Mouse (Mus musculus) hindlimb bud, embryonic 11.5 days (tissue): ENCODE measurements around the gene Gm44965.
A peak's percentile ranks its signal among the peaks of the same experiment; 100 is the strongest.

ENCODE experiments used
- DNase-seq: peaks from one replicate; pipeline ENCODE4 v3.0.0-alpha.2; 2012; ENCODE audit warnings: low read depth, low spot score; ENCODE audit errors: extremely low spot score

Gene Gm44965

DNA sequence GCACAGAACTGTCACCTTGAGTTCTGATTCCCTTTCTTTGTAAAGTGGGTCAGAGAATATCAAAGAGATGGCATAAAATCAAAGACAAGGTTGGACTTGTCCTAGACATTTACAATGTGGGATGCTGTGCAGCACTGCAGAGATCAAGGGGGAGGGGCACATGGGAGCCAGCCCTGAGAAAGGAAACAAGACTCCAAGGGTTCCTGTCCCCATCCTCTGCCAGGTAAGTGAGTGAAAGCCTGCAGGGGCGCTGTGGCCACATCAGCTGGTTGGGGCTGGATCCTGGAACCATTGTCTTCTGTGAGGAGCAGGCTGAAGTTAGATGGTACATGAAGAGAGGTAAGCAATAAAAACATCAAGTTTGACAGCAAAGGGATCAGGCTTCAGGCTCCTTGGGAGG, 29.7 kb downstream of the Gm44965 start:
- no peak for DNase-seq

DNA sequence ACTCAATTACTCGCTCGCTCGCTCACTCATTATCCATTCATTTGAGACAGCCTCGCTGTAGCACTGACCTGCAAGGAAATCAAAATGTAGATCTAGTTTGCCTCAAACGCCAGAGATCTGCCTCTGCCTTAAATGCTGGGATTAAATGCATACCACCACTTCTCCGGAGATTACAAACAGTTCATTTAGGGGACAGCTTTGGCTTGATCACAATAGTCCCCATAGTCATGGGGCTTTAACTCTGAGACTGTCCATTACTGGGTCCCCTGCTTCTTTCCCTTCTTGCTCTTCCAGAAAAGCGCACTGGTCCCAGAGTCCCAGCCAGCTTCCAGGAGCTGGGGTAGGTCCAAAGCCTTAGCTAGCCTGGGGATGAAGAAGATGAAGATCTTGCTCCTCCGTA, 32.7 kb downstream of the Gm44965 start, which contains the start of gene AI854703:
AI854703 (plus strand) TSS at position 301 of the 400 bp plus-strand sequence.
- DNase-seq = no peak

DNA sequence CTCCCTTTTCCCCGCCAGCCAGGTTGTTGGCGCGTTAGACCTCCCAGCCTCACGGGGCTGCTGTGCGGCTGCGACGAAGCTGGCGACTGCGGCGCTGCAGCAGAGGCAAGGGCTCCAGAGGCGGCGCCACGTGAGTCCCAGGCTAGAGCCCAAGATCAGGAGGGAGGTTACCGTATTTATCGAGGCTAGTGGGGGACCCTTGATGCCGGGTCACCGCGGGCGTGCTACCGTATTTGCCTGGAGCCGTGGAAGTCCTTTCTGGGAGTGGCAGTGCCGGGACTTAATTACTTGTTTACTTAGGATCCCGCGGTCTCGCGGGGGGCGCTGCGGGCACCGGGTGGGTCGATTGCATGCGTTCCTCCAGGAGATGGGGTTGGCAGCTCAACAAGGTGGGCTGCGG, 33.2 kb downstream of the Gm44965 start:
- DNase-seq = no peak

DNA sequence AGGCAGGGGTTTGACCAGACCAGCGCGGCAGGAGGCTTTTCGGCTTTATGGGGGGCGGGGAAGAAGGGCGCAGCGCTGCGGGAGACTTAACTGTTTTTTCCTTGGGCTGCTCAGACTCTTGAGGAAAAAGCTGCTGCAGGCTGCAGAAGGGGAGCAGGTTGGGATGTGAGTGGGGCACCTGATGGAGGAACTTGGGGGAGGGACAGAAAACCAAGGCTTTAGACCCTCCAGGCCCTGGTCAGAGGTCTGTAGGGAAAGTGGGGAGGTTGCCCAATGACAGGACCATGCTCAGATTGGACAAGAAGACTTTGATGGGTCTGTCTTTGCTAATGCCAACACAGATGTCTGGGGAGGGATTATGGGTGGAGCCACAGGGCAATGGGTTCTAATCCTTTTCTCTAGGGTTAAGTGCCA, 33.8 kb downstream of the Gm44965 start:
- no peak for DNase-seq

DNA sequence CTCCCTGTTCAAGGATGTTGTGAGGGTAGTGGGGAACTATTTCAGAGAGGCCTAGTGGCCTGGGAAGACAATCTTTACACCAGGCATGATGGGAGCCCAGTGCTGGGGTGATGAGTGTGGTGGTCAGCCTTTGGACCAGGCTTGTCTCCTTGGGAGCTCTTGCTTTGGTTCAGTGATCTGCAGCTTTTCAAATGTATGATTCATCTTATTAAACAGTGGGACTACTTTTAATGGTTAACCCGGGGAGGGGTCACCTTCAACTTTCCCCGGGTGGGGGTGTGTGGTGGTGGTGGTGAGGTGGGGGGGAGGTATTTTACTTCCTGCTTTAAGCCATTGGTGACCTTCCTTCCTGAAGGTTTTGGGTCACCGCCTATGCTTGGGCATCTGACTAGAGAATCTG, 34.6 kb downstream of the Gm44965 start:
- DNase-seq = no peak

DNA sequence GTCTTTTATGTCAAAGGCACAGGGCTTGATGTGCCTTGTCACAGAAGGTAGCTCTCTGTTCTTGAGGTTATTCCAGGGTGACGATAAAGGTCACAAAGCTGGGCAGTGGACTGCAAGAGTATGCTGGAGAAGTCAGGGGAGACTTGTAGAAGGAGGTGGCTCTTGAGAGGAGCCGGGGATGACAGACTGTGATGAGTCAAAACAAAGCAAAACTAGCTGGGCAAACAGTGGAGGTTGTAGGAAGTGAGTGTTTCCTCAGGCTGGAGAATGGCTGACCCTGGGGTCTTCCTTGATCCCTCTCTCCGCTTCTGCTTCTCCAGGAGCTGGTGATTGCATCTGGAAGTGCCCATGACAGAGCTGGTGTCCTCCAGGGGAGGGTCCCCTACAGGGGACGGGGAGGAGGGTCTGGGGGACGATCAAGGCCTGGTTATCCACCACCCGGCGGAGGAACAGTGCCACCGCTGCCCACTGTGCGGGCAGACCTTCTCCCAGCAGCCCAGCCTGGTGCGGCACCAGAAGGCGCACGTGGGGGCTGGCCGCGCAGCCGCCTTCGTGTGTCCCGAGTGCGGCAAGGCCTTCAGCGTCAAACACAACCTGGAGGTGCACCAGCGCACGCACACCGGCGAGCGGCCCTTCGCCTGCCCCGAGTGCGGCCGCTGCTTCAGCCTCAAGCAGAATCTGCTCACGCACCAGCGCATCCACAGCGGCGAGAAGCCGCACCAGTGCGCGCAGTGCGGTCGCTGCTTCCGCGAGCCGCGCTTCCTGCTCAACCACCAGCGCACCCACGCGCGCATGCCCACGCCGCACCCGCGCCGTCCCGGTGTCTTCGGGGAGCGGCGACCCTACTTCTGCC, 35.3 kb downstream of the Gm44965 start:
- DNase-seq = no peak

DNA sequence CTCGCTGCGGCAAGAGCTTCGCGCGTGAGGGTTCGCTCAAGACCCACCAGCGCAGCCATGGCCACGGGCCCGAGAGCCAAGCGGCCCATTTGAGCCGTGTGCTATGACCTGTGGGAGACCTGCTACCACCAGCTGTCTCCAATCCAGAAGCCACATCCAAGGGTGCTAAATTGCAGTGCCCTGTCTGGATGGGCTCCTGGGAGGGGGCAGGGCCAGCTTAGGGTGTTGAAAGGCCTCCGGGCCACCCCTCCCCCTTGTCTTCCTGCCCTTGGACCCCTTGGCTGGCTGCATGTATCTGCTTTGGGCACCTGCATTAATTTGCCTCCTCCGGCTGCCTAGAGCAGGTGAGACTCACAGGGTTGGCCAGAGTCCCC, 35.9 kb downstream of the Gm44965 start:
- DNase-seq = no peak

DNA sequence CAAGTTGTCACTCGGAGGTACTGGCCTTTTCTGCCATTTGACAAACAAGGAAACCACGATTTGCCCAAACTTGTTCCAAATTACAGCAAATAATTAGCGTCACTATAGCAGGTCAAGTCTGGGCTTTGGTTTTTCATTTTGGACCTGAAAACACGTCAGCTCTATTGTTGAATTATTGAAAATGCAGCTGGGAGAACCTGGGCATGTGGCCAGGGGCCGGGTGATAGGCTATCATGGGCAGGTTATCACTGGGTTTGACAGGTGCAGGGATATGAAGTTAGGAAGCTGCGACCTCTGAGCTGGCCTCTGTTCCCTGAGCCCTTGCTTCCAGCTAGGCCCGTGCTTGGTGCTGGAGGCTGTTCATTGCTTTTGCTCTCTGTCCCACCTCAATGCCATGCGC, 37.1 kb downstream of the Gm44965 start:
- no peak for DNase-seq

DNA sequence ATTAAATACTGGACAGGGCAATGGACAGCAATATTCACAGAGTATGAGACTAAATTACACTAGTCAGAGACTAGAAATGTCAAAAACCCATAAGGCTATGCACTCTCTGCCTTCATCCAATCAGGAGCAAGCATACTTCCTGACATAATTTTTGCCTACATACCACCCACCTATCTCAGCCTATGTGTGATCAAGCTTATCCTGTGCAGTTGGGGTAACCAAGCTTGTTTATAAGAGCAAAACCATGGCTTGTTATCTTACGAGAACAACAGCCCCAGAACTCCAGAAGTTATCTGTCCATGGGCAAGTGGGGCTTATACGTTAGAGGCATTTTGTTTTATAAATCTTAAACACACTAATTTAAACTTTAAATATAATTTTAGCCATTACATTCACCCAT, 41.4 kb downstream of the Gm44965 start:
- DNase-seq = no peak

DNA sequence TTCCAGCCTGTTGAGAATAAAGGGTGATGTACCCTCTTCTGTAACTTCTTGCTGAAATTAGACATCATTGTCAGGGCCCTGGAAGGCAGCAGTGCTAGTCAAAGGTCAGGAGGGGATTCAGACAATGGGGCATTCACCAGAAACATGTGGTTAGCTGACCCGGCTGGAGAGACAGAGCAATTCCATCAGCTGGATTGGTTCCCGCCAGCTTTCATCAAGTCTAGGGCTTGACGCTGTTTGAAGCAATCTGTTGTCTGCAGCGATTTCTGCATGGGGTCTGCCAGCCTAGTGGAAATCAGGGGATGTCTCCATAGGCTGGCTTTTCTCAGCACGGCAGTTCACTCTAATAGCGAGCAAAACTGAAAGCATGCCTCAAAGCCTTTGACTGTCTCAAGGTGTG, 42.8 kb downstream of the Gm44965 start:
- no peak for DNase-seq

DNA sequence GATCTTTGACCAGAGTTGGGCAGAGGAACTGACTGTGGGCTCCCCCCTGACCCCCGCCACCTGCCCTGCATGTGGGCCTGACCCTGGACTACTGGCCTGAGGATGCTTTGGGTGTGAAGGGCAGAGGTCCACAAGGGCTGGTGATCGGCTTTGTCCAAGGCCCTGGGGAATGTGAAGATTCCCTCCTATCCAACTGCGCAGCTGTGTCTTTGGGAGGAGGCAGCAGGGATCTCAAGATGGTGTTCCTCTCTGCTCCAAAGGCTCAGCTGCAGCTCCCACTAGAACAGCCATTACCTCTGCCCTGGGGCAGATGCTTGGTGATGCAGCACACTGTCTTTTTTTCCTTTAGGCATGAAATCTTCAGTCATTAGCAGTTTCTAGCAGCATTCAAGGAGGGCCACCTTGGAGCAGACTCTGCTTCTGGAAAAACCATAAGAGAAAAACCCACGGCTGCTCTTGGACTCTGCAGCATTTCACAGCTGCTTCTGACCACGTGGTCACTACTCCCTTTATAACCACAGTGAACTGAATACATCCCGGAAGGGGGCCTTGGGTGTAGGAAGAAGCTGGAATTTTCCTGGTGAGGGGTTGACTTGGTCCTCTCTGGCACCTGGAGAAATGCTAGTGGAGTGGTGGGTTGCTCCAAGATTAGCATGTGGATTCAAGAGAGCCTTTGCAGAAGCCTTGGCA, 44.2 kb downstream of the Gm44965 start:
- DNase-seq = no peak

DNA sequence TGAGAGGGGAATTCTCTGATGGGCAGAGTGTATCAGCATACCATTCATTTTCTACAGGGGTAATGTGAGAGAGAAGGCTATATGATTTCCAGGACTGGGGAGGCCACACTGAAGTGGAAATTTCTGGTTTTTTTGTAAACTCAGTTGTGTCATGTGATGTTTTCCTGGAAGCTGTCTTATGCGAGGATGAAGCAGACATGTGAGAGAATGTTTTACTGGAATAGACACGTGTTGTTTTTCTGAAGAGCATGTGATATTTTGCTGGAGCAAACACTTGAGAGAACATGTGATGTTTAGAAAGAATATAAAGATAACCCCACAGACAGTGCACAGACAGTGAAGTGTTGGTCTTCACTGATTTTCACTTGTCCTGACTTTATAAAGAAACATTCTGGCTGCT, 44.8 kb downstream of the Gm44965 start:
- DNase-seq = no peak

DNA sequence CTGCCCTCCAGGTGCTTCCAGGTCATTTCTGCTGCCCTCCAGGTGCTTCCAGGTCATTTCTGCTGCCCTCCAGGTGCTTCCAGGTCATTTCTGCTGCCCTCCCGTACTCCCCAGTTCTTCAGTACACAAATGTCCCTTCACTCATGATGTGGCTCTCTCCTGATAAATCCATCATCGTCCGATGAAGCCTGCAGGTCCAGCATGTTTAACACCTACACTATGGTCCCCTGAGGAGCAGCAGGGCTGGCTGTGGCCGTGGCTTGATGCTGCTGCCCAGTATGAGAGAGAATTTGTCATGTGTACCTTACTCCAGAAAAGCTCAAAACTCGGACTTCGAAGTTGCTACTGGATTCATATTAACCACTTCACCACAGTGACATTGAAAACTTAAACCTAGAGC, 47.6 kb downstream of the Gm44965 start:
- DNase-seq = no peak

DNA sequence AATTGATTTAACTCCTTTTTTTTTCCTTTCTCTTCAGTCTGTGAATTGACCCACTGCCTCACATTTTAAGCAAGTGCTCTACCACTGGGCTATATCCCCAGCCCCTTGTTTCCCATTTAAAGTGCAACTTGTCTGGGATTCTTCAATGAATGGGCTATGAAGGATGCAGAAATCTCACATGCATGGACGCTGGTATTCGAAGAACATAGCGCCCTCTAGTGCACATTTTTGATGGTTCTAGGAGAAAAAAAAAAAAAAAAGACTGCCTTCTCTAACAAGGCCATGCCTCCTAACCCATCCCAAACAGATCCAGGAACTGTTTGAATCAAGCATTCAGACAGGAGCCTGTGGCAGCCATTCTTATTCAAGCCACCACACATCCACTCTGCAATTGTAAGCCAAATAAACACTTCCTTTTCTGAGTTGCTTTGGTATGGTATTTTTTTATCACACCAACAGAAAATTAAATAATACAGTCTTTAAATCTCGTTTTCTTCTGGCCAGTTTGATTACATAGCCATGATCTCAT, 49.1 kb downstream of the Gm44965 start:
- DNase-seq = peak; percentile 68

DNA sequence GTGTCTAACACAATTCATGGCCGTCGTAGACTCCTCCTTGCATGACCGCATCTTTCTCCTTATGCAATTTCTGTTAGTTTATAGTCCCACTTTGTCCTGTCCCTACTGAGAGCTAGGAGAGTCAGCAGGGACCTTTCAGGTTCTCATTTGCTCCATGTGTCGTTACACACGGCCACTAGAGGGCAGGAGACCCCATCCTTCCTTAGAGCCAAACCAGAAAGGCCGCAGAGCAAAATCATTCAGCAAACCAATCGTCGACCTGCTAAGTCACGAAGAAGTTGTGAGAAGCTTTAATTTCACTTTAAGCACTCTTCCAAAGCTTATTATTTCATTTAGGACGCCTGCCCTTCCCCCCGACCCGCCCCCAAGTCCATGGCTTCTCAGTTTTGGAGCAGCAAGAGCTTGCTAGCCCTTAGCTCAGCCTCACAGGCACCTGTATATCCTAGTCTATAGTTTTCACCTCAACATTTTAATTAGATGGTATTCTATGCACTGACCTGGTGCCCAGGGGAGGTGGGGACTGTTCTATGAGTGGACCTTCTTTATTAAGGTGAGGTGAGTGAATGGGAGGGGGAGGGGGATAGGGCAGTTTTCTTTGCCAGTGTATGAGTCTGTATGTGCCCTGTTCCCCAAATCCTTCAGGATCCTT, 52.0 kb downstream of the Gm44965 start:
- DNase-seq = peak; percentile 57

DNA sequence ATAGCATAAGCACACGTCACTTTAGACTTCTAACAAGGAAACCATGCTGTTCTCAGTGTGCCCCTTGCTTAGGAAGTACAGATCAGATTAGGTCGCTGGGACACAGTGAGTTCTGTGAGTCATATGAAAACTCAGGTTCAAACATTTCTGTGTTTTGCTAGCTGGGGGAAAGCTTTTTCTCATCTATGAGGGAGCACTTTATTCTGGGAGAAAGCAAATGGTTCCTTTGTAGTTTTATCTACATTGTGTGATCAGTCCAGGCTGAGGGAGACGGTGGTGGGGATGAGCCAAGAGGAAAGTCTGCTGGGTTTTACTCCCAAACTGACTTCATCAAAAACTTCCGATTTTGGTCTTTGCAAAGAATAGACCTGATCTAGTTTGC, 52.6 kb downstream of the Gm44965 start:
- no peak for DNase-seq

DNA sequence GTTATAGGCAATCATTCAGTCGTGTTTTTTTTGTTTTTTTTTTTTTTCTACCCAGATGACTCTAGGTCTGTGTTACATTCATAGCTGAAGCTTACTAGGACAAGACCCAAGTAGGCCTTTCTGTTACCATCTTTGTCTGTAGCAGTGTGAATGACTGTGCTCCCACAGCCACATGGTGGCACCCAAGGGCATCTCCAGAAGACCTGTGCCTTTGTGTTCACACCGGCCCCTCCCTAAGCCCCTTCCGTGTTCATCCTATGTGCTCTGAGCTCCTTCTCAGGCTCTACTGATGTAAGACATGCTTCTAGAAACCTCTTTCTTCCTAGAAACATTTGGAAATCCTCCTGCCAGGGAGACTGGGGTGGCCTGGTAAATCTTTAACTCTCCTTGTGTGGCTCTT, 53.3 kb downstream of the Gm44965 start, which contains the start of gene Gimap8:
Gimap8 (plus strand) TSS at position 240 of the 400 bp plus-strand sequence.
- DNase-seq = no peak

DNA sequence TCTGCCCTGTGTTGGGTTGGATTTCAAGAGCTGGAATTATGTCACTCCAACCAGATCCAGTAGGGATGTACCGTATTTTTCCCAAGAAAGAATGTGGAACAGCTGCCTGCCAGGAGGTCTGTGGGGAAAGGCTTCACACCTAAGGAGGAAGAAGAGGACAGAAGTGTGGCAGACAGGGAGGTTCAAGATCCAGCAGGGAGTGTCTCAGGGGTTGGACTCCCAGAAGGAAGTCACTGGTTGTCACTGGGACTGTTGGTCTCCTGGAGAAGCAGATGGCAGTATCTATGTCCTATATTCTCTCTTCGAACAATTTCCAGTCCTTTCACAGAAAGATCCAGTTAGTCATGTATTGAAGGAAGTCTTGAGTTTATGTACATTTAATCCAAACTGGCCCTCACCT, 53.9 kb downstream of the Gm44965 start:
- no peak for DNase-seq

DNA sequence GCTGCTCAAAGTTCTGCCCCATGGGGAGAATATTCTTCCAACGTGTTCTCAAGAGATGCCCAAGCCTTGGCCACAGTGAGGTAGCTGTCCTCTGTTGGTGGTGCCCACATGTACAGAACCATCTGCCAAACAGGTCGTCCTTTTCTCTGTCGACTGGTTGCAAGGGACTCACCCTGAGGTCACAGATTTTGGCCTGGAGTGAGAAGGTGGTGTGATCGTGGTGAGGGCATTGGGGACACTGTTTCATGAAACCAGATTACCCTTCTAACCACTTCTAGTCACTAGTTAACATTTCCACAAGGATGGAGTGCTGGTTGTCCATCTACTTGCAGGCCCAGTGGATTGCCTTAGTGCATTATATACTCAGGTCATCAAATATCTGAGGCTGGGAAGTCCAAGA, 55.0 kb downstream of the Gm44965 start:
- no peak for DNase-seq

DNA sequence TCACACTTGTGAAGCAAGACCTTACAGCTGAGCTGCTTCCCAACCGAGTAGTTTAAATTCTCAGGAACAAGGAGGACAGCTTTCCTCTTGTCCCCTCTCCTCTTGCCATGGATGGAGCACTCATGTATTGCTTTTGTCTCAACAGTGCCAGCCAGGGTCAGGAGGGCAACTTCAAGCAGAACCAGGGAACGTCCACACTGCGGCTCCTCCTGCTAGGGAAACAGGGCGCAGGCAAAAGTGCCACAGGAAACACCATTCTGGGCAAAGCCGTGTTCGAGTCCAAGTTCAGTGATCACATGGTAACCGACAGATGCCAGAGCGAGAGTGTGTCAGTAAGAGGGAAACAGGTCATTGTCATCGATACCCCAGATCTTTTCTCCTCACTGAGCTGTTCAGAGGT, 56.3 kb downstream of the Gm44965 start:
- DNase-seq = no peak

DNA sequence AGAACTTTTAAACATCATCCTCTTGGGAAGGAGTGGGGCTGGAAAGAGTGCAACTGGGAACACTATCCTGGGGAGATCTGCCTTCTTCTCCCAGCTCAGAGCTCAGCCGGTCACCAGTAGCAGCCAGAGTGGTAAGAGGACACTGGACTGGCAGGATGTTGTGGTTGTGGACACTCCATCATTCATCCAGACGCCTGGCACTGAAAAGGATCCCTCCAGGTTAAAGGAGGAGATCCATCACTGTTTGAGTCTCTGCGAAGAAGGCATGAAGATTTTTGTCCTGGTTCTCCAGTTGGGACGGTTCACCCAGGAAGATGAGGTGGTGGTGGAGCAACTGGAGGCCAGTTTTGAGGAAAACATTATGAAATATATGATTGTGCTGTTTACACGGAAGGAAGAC, 65.0 kb downstream of the Gm44965 start:
- DNase-seq = no peak

DNA sequence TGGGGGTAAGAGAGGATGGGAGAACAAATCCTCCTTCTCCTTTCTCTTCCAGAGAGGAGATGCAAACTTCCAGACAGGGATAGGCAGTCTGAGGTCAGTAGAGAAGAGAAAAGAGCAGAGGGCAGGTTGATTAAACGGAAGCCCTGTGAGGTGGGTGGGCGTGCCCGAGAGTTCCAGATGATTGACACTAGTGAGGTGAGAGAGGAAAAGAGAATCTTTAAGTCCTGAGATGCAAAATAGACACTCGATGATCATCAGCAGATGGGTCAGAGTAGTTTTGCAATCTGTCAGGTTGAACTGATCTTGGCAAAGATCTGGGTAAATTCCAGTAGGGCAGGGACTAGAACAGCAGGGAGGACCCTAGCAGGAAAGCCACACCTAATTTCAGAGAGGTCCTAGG, 71.0 kb downstream of the Gm44965 start:
- DNase-seq = no peak
